Comparison of ENCODE assay signal across 8 mouse cellular contexts in genomic region chr8:70630532-70631381, GRCm38 (mm10). TPM values are rescaled to one million over a fixed set of nuclear protein-coding genes. Genes with fewer than 3 reads are reported as not detected.
DNase-seq lines count a peak whose midpoint lies in the region; ATAC-seq and TF ChIP-seq lines count a peak whose summit lies in the region.

No protein-coding gene starts in this region.

- no peak for TF ChIP-seq CTCF in cerebellum, adult 2 months (IDR thresholded peaks at IDR 0.05; ENCODE audit: borderline replicate concordance, insufficient read depth, low read depth, low read length)

- no peaks in the 10 kb centered on the region for H3K9me3 ChIP-seq in heart, embryonic 15.5 days (replicated peaks)

- peaks cover 13% of the 10 kb centered on the region for H3K79me2 ChIP-seq in macrophage (ENCODE audit: inconsistent target)

- no peaks in the 10 kb centered on the region for H3K27me3 ChIP-seq in cerebellum, adult 2 months (ENCODE audit: control insufficient read depth, insufficient read depth, low read length)
- H3K27me3 ChIP-seq in heart, embryonic 15.5 days = no peaks in the 10 kb centered on the region

- DNase-seq in cerebellum, adult 9-11 months = peak; percentile 59
- DNase-seq in cerebellum, adult 2 months = no peak
- DNase-seq in embryo, embryonic 9.5 days (ENCODE audit: extremely low spot score) = peak; percentile 40
- peak; percentile 89 for DNase-seq in kidney, postnatal 14 days
- peak; percentile 84 for DNase-seq in testis, postnatal 10 days (ENCODE audit: low spot score)
- no peak for DNase-seq in ovary, postnatal 10 days (ENCODE audit: low spot score)

- peak overlapping the region; percentile 66 for H3K4me2 ChIP-seq in heart, embryonic 15.5 days

- H3K4me3 ChIP-seq in cerebellum, adult 2 months (replicated peaks; ENCODE audit: insufficient read depth, low read depth, low read length) = no peak overlapping the region
- peak overlapping the region; percentile 53 for H3K4me3 ChIP-seq in heart, embryonic 15.5 days
- peak overlapping the region; percentile 98 for H3K4me3 ChIP-seq in macrophage (ENCODE audit: inconsistent target)

- peak; percentile 21; the same call in 1 of the 2 replicates for ATAC-seq in heart, embryonic 15.5 days (replicated peaks; ENCODE audit: insufficient number of reproducible peaks, insufficient read depth, low FRiP score, low read depth)

- peak overlapping the region; percentile 5; the same call in 1 of the 2 replicates for H3K9ac ChIP-seq in heart, embryonic 15.5 days

- H3K4me1 ChIP-seq in cerebellum, adult 2 months (ENCODE audit: control insufficient read depth, insufficient read depth, low read length) = no peaks in the 10 kb centered on the region
- peaks cover 48% of the 10 kb centered on the region for H3K4me1 ChIP-seq in heart, embryonic 15.5 days (replicated peaks)

- 19% methylated on average over 22 of the region's 22 CpGs for WGBS in cerebellum, adult 2 months
- WGBS in heart, embryonic 15.5 days = 16% methylated on average over 22 of the region's 22 CpGs
- 17% methylated on average over 22 of the region's 22 CpGs for WGBS in macrophage (ENCODE audit: missing documents)

- no peaks in the 10 kb centered on the region for H3K36me3 ChIP-seq in heart, embryonic 15.5 days
- H3K36me3 ChIP-seq in macrophage (ENCODE audit: inconsistent target) = no peaks in the 10 kb centered on the region

- TF ChIP-seq POLR2A in cerebellum, adult 2 months (IDR thresholded peaks at IDR 0.05; ENCODE audit: borderline replicate concordance, insufficient read depth, low read length) = no peak

- H3K27ac ChIP-seq in cerebellum, adult 2 months (ENCODE audit: insufficient read depth, low read length) = no peak overlapping the region
- peak overlapping the region; percentile 73 for H3K27ac ChIP-seq in heart, embryonic 15.5 days
- H3K27ac ChIP-seq in macrophage = peak overlapping the region; percentile 97

RNA-seq across cellular contexts. Expression of gene Gdf15, which starts 1.5 kb away (rescaled TPM):
- polyA plus RNA-seq in cerebellum, adult 2 months (2012; rRNA removed) = 0.28 and 0.51 TPM in 2 replicates
- 0.89 and 1.3 TPM in 2 replicates for polyA plus RNA-seq in heart, embryonic 15.5 days (2015; fragmentation: Nextera tagmentation; extraction: Ambion mirVana)
- total RNA-seq in macrophage (2018; cell fraction: chromatin; rRNA removed) = 100 to 1,000 TPM in 12 of 26 experiments, 10 to 100 TPM in 13, 1 to 10 TPM in 1; 7.8 to 467 (median 92.6) TPM
- 1,000 to 10,000 TPM in 6 of 26 experiments, 100 to 1,000 TPM in 15, 10 to 100 TPM in 5; 69.9 to 1,947 (median 332) TPM for total RNA-seq in macrophage (2018; cell fraction: cytosol; rRNA removed)
- total RNA-seq in macrophage (2018; cell fraction: nucleus; rRNA removed) = 1,000 to 10,000 TPM in 7 of 26 experiments, 100 to 1,000 TPM in 16, 10 to 100 TPM in 3; 89.0 to 1,533 (median 505) TPM
- 24.3 to 124 TPM (median 74.3 TPM) in 3 replicates for polyA plus RNA-seq in macrophage (2018)

RNA-seq across cellular contexts. Expression of gene Lrrc25, which starts 14.8 kb away (rescaled TPM):
- polyA plus RNA-seq in cerebellum, adult 2 months (2012; rRNA removed) = 0.30 and 0.33 TPM in 2 replicates
- 1.4 and 3.4 TPM in 2 replicates for polyA plus RNA-seq in heart, embryonic 15.5 days (2015; fragmentation: Nextera tagmentation; extraction: Ambion mirVana)
- 100 to 1,000 TPM in 7 of 26 experiments, 10 to 100 TPM in 19; 21.1 to 149 (median 77.4) TPM for total RNA-seq in macrophage (2018; cell fraction: chromatin; rRNA removed)
- total RNA-seq in macrophage (2018; cell fraction: cytosol; rRNA removed) = 100 to 1,000 TPM in 25 of 26 experiments, 10 to 100 TPM in 1; 89.3 to 365 (median 193) TPM
- total RNA-seq in macrophage (2018; cell fraction: nucleus; rRNA removed) = 100 to 1,000 TPM in 23 of 26 experiments, 10 to 100 TPM in 3; 63.8 to 384 (median 181) TPM
- 104 to 230 TPM (median 156 TPM) in 3 replicates for polyA plus RNA-seq in macrophage (2018)

RNA-seq across cellular contexts. Expression of gene Ssbp4, which starts 22.1 kb away (rescaled TPM):
- polyA plus RNA-seq in cerebellum, adult 2 months (2012; rRNA removed) = 172 and 181 TPM in 2 replicates
- polyA plus RNA-seq in heart, embryonic 15.5 days (2015; fragmentation: Nextera tagmentation; extraction: Ambion mirVana) = 62.1 and 82.6 TPM in 2 replicates
- 100 to 1,000 TPM in 19 of 26 experiments, 10 to 100 TPM in 7; 38.7 to 250 (median 142) TPM for total RNA-seq in macrophage (2018; cell fraction: chromatin; rRNA removed)
- total RNA-seq in macrophage (2018; cell fraction: cytosol; rRNA removed) = 100 to 1,000 TPM in 25 of 26 experiments, 10 to 100 TPM in 1; 92.7 to 165 (median 127) TPM
- 100 to 1,000 TPM in 8 of 26 experiments, 10 to 100 TPM in 18; 37.5 to 190 (median 88.4) TPM for total RNA-seq in macrophage (2018; cell fraction: nucleus; rRNA removed)
- polyA plus RNA-seq in macrophage (2018) = 71.4 to 137 TPM (median 122 TPM) in 3 replicates

RNA-seq across cellular contexts. Expression of gene Pgpep1, which starts 29.4 kb away (rescaled TPM):
- 28.3 and 32.5 TPM in 2 replicates for polyA plus RNA-seq in cerebellum, adult 2 months (2012; rRNA removed)
- polyA plus RNA-seq in heart, embryonic 15.5 days (2015; fragmentation: Nextera tagmentation; extraction: Ambion mirVana) = 32.2 and 36.3 TPM in 2 replicates
- total RNA-seq in macrophage (2018; cell fraction: chromatin; rRNA removed) = 10 to 100 TPM in 25 of 26 experiments, 1 to 10 TPM in 1; 8.5 to 30.1 (median 21.1) TPM
- 10 to 100 TPM; 19.1 to 38.4 (median 30.7) TPM for total RNA-seq in macrophage (2018; cell fraction: cytosol; rRNA removed)
- 10 to 100 TPM; 12.7 to 46.1 (median 25.0) TPM for total RNA-seq in macrophage (2018; cell fraction: nucleus; rRNA removed)
- 19.1 to 57.8 TPM (median 24.3 TPM) in 3 replicates for polyA plus RNA-seq in macrophage (2018)

RNA-seq across cellular contexts. Expression of gene Isyna1, which starts 36.6 kb away (rescaled TPM):
- polyA plus RNA-seq in cerebellum, adult 2 months (2012; rRNA removed) = 55.3 and 61.4 TPM in 2 replicates
- 92.9 and 121 TPM in 2 replicates for polyA plus RNA-seq in heart, embryonic 15.5 days (2015; fragmentation: Nextera tagmentation; extraction: Ambion mirVana)
- 10 to 100 TPM; 19.3 to 81.9 (median 38.6) TPM for total RNA-seq in macrophage (2018; cell fraction: chromatin; rRNA removed)
- total RNA-seq in macrophage (2018; cell fraction: cytosol; rRNA removed) = 10 to 100 TPM; 19.1 to 42.3 (median 27.0) TPM
- total RNA-seq in macrophage (2018; cell fraction: nucleus; rRNA removed) = 10 to 100 TPM; 14.3 to 82.7 (median 33.5) TPM
- 26.5 to 53.2 TPM (median 51.1 TPM) in 3 replicates for polyA plus RNA-seq in macrophage (2018)

Comparison
In these comparisons a context has a peak if more than half of its experiments do, and no peak if none do; other contexts are left out.
1. DNase-seq: peak in cerebellum, adult 9-11 months (single experiment), embryo, embryonic 9.5 days (single experiment), kidney, postnatal 14 days (single experiment) and testis, postnatal 10 days (single experiment); none in cerebellum, adult 2 months (0 of 2) and ovary, postnatal 10 days (single experiment).
2. RNA of gene Gdf15, which starts 1.5 kb away (polyA plus RNA-seq): 24.3 to 124 TPM in macrophage; 0.89 to 1.3 TPM in heart, embryonic 15.5 days and 0.28 to 0.51 TPM in cerebellum, adult 2 months; every median in the first group is over 10 times any median in the second.
3. RNA of gene Lrrc25, which starts 14.8 kb away (polyA plus RNA-seq): 104 to 230 TPM in macrophage; 1.4 to 3.4 TPM in heart, embryonic 15.5 days and 0.30 to 0.33 TPM in cerebellum, adult 2 months; every median in the first group is over 10 times any median in the second.